Mouse (Mus musculus) megakaryocyte, embryonic 14.5 days (primary cell): ENCODE data around the gene Rhot1.

Source experiments
- FLI1 ChIP-seq: IDR thresholded peaks from 2 replicates; pipeline ENCODE4 v1.6.1; 2012; ENCODE audit warnings: low read length, inconsistent platforms, mixed read lengths
- GATA1 ChIP-seq: IDR thresholded peaks from 3 replicates; pipeline ENCODE4 v1.6.1; 2012; ENCODE audit warnings: mixed read lengths, low read length, inconsistent platforms, borderline replicate concordance

- TF ChIP-seq GATA1 (no peak), FLI1 (no peak)
These were observed 82.2 kb downstream of the Rhot1 start for GRCm38 (mm10) chr11:80291004-80291403.
